Mouse (Mus musculus): ENCODE data around the gene Gm17571. TPM values are rescaled to one million over a fixed set of nuclear protein-coding genes. Genes with fewer than 3 reads are reported as not detected.

Gm17571 gene
- polyA plus RNA-seq, 1 experiment from 2014 or later: not detected

DNA sequence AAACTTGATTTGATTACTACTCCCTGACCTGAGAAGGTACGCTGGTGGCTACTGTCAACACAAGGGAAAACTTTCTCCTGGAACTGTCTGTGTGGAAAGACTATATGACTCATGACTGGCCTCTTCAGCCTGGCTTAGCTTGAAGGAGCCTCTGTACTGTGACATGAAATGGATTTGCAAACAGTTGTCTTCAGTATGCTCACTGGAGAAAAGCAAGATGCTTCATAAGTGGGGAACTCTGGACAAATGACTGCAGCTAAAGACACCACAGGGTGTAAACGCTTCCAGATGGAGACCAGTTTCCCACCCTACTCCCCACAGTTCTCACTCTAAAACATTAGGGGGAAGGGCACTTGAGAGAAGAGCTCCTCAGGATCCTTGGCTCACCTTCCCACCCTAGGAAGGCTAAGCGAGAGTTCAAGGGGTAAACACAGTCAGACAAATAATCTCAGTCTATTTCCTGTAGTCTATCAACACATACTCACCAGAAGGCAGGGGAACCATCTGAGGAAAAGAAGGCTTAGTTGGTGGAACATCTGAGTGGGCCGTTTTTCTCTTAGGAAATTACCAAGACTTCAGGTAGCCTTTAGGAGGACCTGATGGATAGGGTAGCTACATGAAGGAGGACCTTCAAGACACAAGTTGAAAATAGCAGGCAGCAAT, 18.9 kb upstream of the Gm17571 start:
- H3K27ac ChIP-seq (replicated peaks; ENCODE audit: low read depth, low read length): no peak overlapping the region
- H3K4me3 ChIP-seq (replicated peaks; ENCODE audit: low read depth, low read length): no peak overlapping the region
- H3K27me3 ChIP-seq (ENCODE audit: control insufficient read depth, insufficient read depth, low read length): no peaks in the 10 kb centered on the region
- ATAC-seq (ENCODE audit: low FRiP score, low TSS enrichment) (no peak), DNase-seq (no peak)
- H3K9me3 ChIP-seq (ENCODE audit: control insufficient read depth, low read length): no peaks in the 10 kb centered on the region
- WGBS: 91% methylated on average over 4 of the region's 4 CpGs
- H3K36me3 ChIP-seq (ENCODE audit: control insufficient read depth, insufficient read depth, low read length): no peaks in the 10 kb centered on the region
- 0 out of 2 replicates have a peak, but pooled peaks cover 3% of the 10 kb centered on the region for H3K4me1 ChIP-seq (ENCODE audit: control insufficient read depth, insufficient read depth, low read length)
- H3K9ac ChIP-seq (replicated peaks; ENCODE audit: low read length): no peak overlapping the region
- no peak overlapping the region for H3K4me2 ChIP-seq (ENCODE audit: low read length)

DNA sequence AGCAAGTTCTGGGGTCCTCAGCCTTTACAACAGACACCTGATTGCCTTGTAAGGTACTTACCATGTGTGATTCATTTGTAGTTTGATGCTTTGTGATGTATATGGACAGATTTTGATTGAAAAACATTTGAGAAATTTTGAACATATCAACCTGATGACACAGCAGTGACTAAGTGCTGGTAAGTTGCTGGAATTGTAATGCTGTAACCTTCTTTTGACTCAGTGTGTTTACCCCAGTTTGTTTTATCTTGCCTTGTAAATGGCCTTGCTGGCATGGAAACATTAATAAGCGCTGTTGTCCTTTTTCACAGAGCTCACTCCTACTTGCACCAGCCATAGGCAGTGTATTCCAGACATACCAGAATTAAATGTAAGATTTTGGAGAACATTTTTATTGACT, 14.4 kb upstream of the Gm17571 start:
- Histone ChIP-seq H3K36me3 (ENCODE audit: control insufficient read depth, insufficient read depth, low read length) (no peaks in the 10 kb centered on the region), H3K27me3 (ENCODE audit: control insufficient read depth, insufficient read depth, low read length) (no peaks in the 10 kb centered on the region), H3K9me3 (ENCODE audit: control insufficient read depth, low read length) (no peaks in the 10 kb centered on the region), H3K27ac (replicated peaks; ENCODE audit: low read depth, low read length) (no peak overlapping the region), H3K9ac (replicated peaks; ENCODE audit: low read length) (no peak overlapping the region), H3K4me2 (ENCODE audit: low read length) (no peak overlapping the region), H3K4me3 (replicated peaks; ENCODE audit: low read depth, low read length) (no peak overlapping the region), H3K4me1 (ENCODE audit: control insufficient read depth, insufficient read depth, low read length) (no peaks in the 10 kb centered on the region)
- ATAC-seq (ENCODE audit: low FRiP score, low TSS enrichment) (no peak), DNase-seq (no peak)
- 100% methylated on average over 1 of the region's 1 CpGs for WGBS

DNA sequence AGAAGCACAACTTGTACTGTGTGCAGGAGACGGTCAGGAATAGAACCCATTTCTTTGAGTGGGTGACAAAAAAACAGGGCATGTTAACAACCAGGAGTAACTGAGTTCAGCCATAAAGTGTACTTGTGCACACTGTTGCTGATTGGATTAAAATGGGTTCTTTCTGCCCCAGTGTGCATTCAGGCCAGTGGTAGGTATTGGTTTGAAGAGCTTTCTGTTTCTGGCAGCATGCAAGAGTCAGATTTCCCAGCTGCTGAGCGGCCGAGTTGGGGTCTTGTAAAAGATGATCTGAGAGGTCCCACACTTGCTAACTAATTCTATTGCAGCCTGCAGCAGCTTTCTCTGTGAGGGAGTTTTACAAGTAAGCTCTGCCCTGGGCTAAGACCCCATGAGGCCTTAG, 13.5 kb upstream of the Gm17571 start:
- Histone ChIP-seq H3K27me3 (ENCODE audit: control insufficient read depth, insufficient read depth, low read length) (no peaks in the 10 kb centered on the region), H3K9ac (replicated peaks; ENCODE audit: low read length) (no peak overlapping the region), H3K36me3 (ENCODE audit: control insufficient read depth, insufficient read depth, low read length) (no peaks in the 10 kb centered on the region), H3K4me3 (replicated peaks; ENCODE audit: low read depth, low read length) (no peak overlapping the region), H3K9me3 (ENCODE audit: control insufficient read depth, low read length) (no peaks in the 10 kb centered on the region), H3K4me1 (ENCODE audit: control insufficient read depth, insufficient read depth, low read length) (no peaks in the 10 kb centered on the region), H3K27ac (replicated peaks; ENCODE audit: low read depth, low read length) (no peak overlapping the region), H3K4me2 (ENCODE audit: low read length) (no peak overlapping the region)
- no peak for ATAC-seq (ENCODE audit: low FRiP score, low TSS enrichment)
- 87% methylated on average over 3 of the region's 3 CpGs for WGBS
- DNase-seq: no peak

DNA sequence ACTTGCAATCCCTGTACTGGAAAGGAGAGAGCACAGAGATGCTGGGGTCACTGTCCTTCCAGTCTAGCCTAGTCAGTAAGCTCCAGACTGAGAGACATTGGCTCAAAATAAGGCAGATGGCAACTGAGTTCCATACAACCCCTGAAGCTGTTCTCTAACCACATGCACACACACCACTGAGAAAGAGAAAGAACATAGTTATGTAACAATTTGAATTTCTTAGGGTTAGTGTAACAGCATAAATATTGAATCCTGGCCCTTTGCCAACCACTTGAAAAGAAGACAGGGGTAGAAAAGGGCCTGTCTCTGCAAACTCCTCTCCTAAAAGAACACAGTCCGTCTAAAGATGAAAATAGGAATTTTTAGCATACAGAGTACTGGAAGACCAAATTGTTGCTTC, 12.8 kb upstream of the Gm17571 start:
- no peaks in the 10 kb centered on the region for H3K27me3 ChIP-seq (ENCODE audit: control insufficient read depth, insufficient read depth, low read length)

DNA sequence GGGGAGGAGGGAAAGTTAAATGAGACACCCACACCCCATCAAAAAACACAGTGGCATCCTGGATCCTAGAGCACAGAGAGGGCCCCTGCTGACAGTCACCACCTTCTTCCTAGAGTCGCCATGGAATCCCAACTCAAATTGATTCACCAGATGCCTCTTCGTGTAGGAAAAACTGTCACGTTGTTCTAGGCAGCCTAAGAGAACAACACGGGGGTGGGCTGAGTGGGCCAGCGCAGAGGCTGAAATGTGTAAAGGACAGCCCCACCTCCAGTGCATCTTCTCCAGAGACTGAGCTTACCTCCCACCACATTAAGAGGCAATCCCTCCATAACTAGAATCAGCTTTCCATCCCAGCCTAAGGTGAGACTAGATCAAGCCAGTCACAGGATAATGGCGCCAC, 11.2 kb upstream of the Gm17571 start:
- no peaks in the 10 kb centered on the region for H3K36me3 ChIP-seq (ENCODE audit: control insufficient read depth, insufficient read depth, low read length)
- no peaks in the 10 kb centered on the region for H3K27me3 ChIP-seq (ENCODE audit: control insufficient read depth, insufficient read depth, low read length)
- no peak overlapping the region for H3K9ac ChIP-seq (replicated peaks; ENCODE audit: low read length)
- H3K4me1 ChIP-seq (ENCODE audit: control insufficient read depth, insufficient read depth, low read length): 0 out of 2 replicates have a peak, but pooled peaks cover 5% of the 10 kb centered on the region
- 82% methylated on average over 6 of the region's 6 CpGs for WGBS
- no peak overlapping the region for H3K4me3 ChIP-seq (replicated peaks; ENCODE audit: low read depth, low read length)
- ATAC-seq (ENCODE audit: low FRiP score, low TSS enrichment) (no peak), DNase-seq (no peak)
- H3K27ac ChIP-seq (replicated peaks; ENCODE audit: low read depth, low read length): no peak overlapping the region
- no peaks in the 10 kb centered on the region for H3K9me3 ChIP-seq (ENCODE audit: control insufficient read depth, low read length)
- H3K4me2 ChIP-seq (ENCODE audit: low read length): no peak overlapping the region

More for the DNA sequence above, 12.8 kb upstream of the Gm17571 start:
- H3K27ac ChIP-seq (replicated peaks; ENCODE audit: low read depth, low read length): no peak overlapping the region
- H3K36me3 ChIP-seq (ENCODE audit: control insufficient read depth, insufficient read depth, low read length): no peaks in the 10 kb centered on the region
- WGBS: 44% methylated on average over 1 of the region's 1 CpGs
- no peak overlapping the region for H3K9ac ChIP-seq (replicated peaks; ENCODE audit: low read length)
- no peak overlapping the region for H3K4me3 ChIP-seq (replicated peaks; ENCODE audit: low read depth, low read length)
- 0 out of 2 replicates have a peak, but pooled peaks cover 5% of the 10 kb centered on the region for H3K4me1 ChIP-seq (ENCODE audit: control insufficient read depth, insufficient read depth, low read length)
- no peak for ATAC-seq (ENCODE audit: low FRiP score, low TSS enrichment)
- H3K4me2 ChIP-seq (ENCODE audit: low read length): no peak overlapping the region
- no peaks in the 10 kb centered on the region for H3K9me3 ChIP-seq (ENCODE audit: control insufficient read depth, low read length)
- DNase-seq: no peak

DNA sequence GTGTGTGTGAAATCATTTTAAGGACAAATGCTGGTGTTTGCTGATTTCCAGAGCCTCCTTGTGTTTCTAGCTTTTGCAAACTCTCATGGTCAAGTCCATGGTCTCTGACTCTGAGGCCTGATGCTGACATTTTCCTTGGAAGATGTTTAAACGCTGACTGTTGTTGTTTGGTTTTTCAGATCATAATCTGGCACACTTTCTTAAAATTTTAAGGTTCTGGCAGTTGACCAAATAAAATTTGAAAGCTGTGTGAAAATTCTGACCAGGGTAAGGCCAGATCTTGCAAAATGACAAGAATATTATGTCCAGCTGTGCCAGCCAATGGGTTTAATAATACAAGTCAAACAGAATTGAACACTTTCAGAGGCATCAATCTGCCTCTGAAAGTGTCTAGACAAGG, 8.7 kb upstream of the Gm17571 start:
- ATAC-seq (ENCODE audit: low FRiP score, low TSS enrichment) (no peak), DNase-seq (no peak)
- Histone ChIP-seq H3K9me3 (ENCODE audit: control insufficient read depth, low read length) (no peaks in the 10 kb centered on the region), H3K36me3 (ENCODE audit: control insufficient read depth, insufficient read depth, low read length) (no peaks in the 10 kb centered on the region), H3K27me3 (ENCODE audit: control insufficient read depth, insufficient read depth, low read length) (no peaks in the 10 kb centered on the region), H3K4me1 (ENCODE audit: control insufficient read depth, insufficient read depth, low read length) (0 out of 2 replicates have a peak, but pooled peaks cover 5% of the 10 kb centered on the region), H3K27ac (replicated peaks; ENCODE audit: low read depth, low read length) (no peak overlapping the region), H3K9ac (replicated peaks; ENCODE audit: low read length) (no peak overlapping the region), H3K4me2 (ENCODE audit: low read length) (no peak overlapping the region), H3K4me3 (replicated peaks; ENCODE audit: low read depth, low read length) (no peak overlapping the region)
- 87% methylated on average over 1 of the region's 1 CpGs for WGBS

DNA sequence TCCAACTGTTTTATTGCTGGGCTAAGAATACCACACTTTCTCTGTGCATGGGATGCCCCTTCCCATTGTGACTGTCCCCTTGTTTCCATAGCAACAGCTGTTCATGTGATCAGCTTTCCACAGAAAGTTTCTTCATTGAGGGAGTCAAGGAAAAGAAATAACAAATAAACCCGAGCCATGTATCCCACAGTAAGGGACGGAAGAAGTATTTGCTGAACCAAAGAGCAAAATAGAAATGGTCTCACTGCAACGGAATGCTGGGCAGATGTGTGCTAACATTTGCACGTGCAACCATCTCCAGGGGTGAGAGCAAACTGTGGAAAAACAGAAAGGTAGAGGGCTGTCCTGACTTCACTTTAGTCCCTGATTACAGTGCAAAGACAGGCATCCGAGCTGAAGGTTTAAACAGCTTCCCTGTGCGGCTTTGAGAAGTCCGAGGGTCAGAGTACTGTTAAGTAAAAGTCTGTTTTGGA, 8.1 kb upstream of the Gm17571 start:
- H3K4me3 ChIP-seq (replicated peaks; ENCODE audit: low read depth, low read length): no peak overlapping the region
- H3K9me3 ChIP-seq (ENCODE audit: control insufficient read depth, low read length): no peaks in the 10 kb centered on the region
- no peaks in the 10 kb centered on the region for H3K36me3 ChIP-seq (ENCODE audit: control insufficient read depth, insufficient read depth, low read length)
- 0 out of 2 replicates have a peak, but pooled peaks cover 5% of the 10 kb centered on the region for H3K4me1 ChIP-seq (ENCODE audit: control insufficient read depth, insufficient read depth, low read length)
- H3K9ac ChIP-seq (replicated peaks; ENCODE audit: low read length): no peak overlapping the region
- no peak overlapping the region for H3K4me2 ChIP-seq (ENCODE audit: low read length)
- H3K27me3 ChIP-seq (ENCODE audit: control insufficient read depth, insufficient read depth, low read length): no peaks in the 10 kb centered on the region
- 0 out of 2 replicates have a peak, but pooled peaks have one; percentile 50 for ATAC-seq (ENCODE audit: low FRiP score, low TSS enrichment)
- 13% methylated on average over 7 of the region's 7 CpGs for WGBS
- no peak overlapping the region for H3K27ac ChIP-seq (replicated peaks; ENCODE audit: low read depth, low read length)
- DNase-seq: peak; percentile 72

DNA sequence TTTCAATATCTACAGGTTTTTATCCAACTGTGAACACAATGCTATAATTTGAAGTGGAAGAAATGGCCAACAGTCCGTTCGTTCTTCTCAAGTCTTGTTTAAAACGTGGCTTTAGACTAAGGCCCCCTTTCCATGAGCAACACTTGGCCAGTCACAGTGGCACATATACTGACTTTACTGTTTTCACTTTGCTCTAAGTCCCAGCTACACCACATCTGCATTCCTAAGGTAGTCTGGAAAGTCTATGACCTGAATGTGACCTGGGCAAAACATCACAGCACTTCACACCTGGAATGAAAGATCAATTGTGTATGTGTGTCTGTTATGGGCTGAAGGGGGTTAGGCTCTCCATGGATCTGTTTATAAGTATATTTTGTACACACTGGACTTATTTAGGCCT, 2.2 kb upstream of the Gm17571 start:
- WGBS: 90% methylated on average over 3 of the region's 3 CpGs
- ATAC-seq (ENCODE audit: low FRiP score, low TSS enrichment): no peak
- H3K27me3 ChIP-seq (ENCODE audit: control insufficient read depth, insufficient read depth, low read length): no peaks in the 10 kb centered on the region
- DNase-seq: no peak
- no peaks in the 10 kb centered on the region for H3K9me3 ChIP-seq (ENCODE audit: control insufficient read depth, low read length)
- H3K4me3 ChIP-seq (replicated peaks; ENCODE audit: low read depth, low read length): no peak overlapping the region
- no peak overlapping the region for H3K27ac ChIP-seq (replicated peaks; ENCODE audit: low read depth, low read length)
- no peaks in the 10 kb centered on the region for H3K36me3 ChIP-seq (ENCODE audit: control insufficient read depth, insufficient read depth, low read length)
- H3K4me1 ChIP-seq (ENCODE audit: control insufficient read depth, insufficient read depth, low read length): no peaks in the 10 kb centered on the region
- H3K4me2 ChIP-seq (ENCODE audit: low read length): no peak overlapping the region
- no peak overlapping the region for H3K9ac ChIP-seq (replicated peaks; ENCODE audit: low read length)

DNA sequence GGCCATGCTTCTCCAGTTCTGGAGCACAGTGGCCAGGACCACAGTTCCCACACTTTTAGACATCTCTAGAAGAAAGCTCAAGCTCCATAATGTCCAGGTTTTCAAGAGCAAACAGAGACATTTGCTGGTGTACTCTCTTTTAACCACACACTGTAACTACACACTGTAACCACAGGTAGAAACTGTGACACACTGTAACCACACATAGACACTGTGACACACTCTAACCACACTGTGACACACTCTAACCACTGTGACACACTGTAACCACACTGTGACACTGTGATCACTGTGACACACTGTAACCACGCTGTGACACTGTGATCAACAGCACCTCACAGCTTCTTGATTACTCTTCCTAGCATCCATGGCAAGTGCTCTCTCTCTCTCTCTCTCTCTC, 317 bp downstream of the Gm17571 start:
- no peaks in the 10 kb centered on the region for H3K27me3 ChIP-seq (ENCODE audit: control insufficient read depth, insufficient read depth, low read length)
- H3K4me2 ChIP-seq (ENCODE audit: low read length): no peak overlapping the region
- no peak overlapping the region for H3K9ac ChIP-seq (replicated peaks; ENCODE audit: low read length)
- 94% methylated on average over 1 of the region's 1 CpGs for WGBS
- no peaks in the 10 kb centered on the region for H3K9me3 ChIP-seq (ENCODE audit: control insufficient read depth, low read length)
- H3K4me1 ChIP-seq (ENCODE audit: control insufficient read depth, insufficient read depth, low read length): no peaks in the 10 kb centered on the region
- H3K4me3 ChIP-seq (replicated peaks; ENCODE audit: low read depth, low read length): no peak overlapping the region
- ATAC-seq (ENCODE audit: low FRiP score, low TSS enrichment) (no peak), DNase-seq (no peak)
- no peaks in the 10 kb centered on the region for H3K36me3 ChIP-seq (ENCODE audit: control insufficient read depth, insufficient read depth, low read length)
- no peak overlapping the region for H3K27ac ChIP-seq (replicated peaks; ENCODE audit: low read depth, low read length)

Data from midbrain, embryonic 14.5 days (tissue).